Mouse (Mus musculus) bone marrow macrophage, adult 2 months (primary cell): ENCODE data around the gene Olfr957.

Experiments
- CTCF ChIP-seq: IDR thresholded peaks from 2 replicates; pipeline ENCODE4 v1.5.1; 2012; ENCODE audit warnings: low read depth, mild to moderate bottlenecking, low read length, moderate library complexity
- POLR2A ChIP-seq: IDR thresholded peaks from 2 replicates; pipeline ENCODE4 v1.6.1; 2012; ENCODE audit warnings: mild to moderate bottlenecking, low read depth, low read length, borderline replicate concordance

GRCm38 (mm10) chr9:39553946-39554345 is 38.3 kb upstream of the Olfr957 start, which contains the start of gene Olfr958:
- no peak for TF ChIP-seq POLR2A
- no peak for TF ChIP-seq CTCF
